Mouse (Mus musculus) CD4-positive, CD25-positive, alpha-beta regulatory T cell, adult 4 months (primary cell): ENCODE measurements around the gene Supt7l. TPM values are rescaled to one million over a fixed set of nuclear protein-coding genes. Genes with fewer than 3 reads are reported as not detected.

ENCODE experiments used
- ATAC-seq: one replicate; pipeline ENCODE4 v1.8.0; 2017
- polyA plus RNA-seq, 2 experiments: library from polyadenylated mRNA; unstranded; fragments of 100-300 nt; shearing (Covaris generic); gene quantifications; one replicate each; pipeline ENCODE4 v1.2.1; 2017

Gene Supt7l
- polyA plus RNA-seq, 2 experiments from 2014 or later = 16.4 to 24.3 TPM

- ATAC-seq = no peak
These were observed 38.4 kb downstream of the Supt7l start for GRCm38 (mm10) chr5:31489116-31489769.

GRCm38 (mm10) chr5:31487889-31488288 lies 39.7 kb downstream of the Supt7l start:
- ATAC-seq = no peak

GRCm38 (mm10) chr5:31485440-31485839 lies 42.2 kb downstream of the Supt7l start, which contains the start of gene 4930548H24Rik:
4930548H24Rik (plus strand) TSS chr5:31485740.
- ATAC-seq = no peak

GRCm38 (mm10) chr5:31480536-31480935 lies 47.1 kb downstream of the Supt7l start:
- ATAC-seq = no peak

GRCm38 (mm10) chr5:31470334-31470733 lies 57.3 kb downstream of the Supt7l start:
- no peak for ATAC-seq

GRCm38 (mm10) chr5:31469711-31470110 lies 57.9 kb downstream of the Supt7l start:
- no peak for ATAC-seq

- no peak for ATAC-seq
These were observed 59.8 kb downstream of the Supt7l start for GRCm38 (mm10) chr5:31467798-31468197.

Other genes with a start within 250 kb of the Supt7l start
- gene Ift172, start 236.7 kb downstream of the Supt7l start, polyA plus RNA-seq = 1 to 10 TPM; 4.8 to 10.0 TPM
- gene Fndc4, start 231.7 kb downstream of the Supt7l start, polyA plus RNA-seq = not detected
- gene Gckr, start 230.4 kb downstream of the Supt7l start, polyA plus RNA-seq = not detected
- gene Zfp512, start 75.4 kb downstream of the Supt7l start, polyA plus RNA-seq = 10 to 100 TPM; 37.1 to 50.1 TPM
- gene 4930548H24Rik, start 42.1 kb downstream of the Supt7l start, polyA plus RNA-seq = under 1 TPM in 1 of 2 experiments, not detected in 1; 0.71 TPM
- gene Gpn1, start 33.1 kb downstream of the Supt7l start, polyA plus RNA-seq = 10 to 100 TPM; 48.2 to 60.4 TPM
- 10 to 100 TPM; 21.8 to 31.2 TPM for gene Slc4a1ap, start 812 bp downstream of the Supt7l start, polyA plus RNA-seq
- 100 to 1,000 TPM; 231 to 312 TPM for gene Mrpl33, start 69.1 kb upstream of the Supt7l start, polyA plus RNA-seq
- gene Rbks, start 169.8 kb upstream of the Supt7l start, polyA plus RNA-seq = 10 to 100 TPM; 18.7 to 19.4 TPM
- gene Babam2, start 169.9 kb upstream of the Supt7l start, polyA plus RNA-seq = 100 to 1,000 TPM; 104 to 119 TPM